Mouse (Mus musculus) heart, embryonic 10.5 days (tissue): Measurements from ENCODE around the gene Magea8. TPM values are rescaled to one million over a fixed set of nuclear protein-coding genes. Genes with fewer than 3 reads are reported as not detected.
"Not testable (repeated sequence)": the region's sequence is repeated elsewhere in the genome, so short reads cannot be mapped to it uniquely, and the experiment has no call there.

Experiments
- DNase-seq: peaks from one replicate; pipeline ENCODE4 v3.0.0-alpha.2; 2017; ENCODE audit warnings: low spot score
- H3K27ac ChIP-seq: fragments of 300-500 bp; sonication (generic); 2 replicates; pipeline ENCODE4 v1.5.1; 2016; ENCODE audit warnings: mild to moderate bottlenecking
- H3K27me3 ChIP-seq: fragments of 300-500 bp; sonication (generic); 2 replicates; pipeline ENCODE4 v1.6.1; 2016; ENCODE audit warnings: mild to moderate bottlenecking; ENCODE audit not compliant: poor library complexity, insufficient read depth, severe bottlenecking
- H3K36me3 ChIP-seq: fragments of 300-500 bp; sonication (generic); 2 replicates; pipeline ENCODE4 v1.6.1; 2016; ENCODE audit warnings: mild to moderate bottlenecking, moderate library complexity
- H3K4me1 ChIP-seq: fragments of 300-500 bp; sonication (generic); 2 replicates; pipeline ENCODE4 v1.6.1; 2016; ENCODE audit warnings: mild to moderate bottlenecking
- H3K4me3 ChIP-seq: fragments of 300-500 bp; sonication (generic); 2 replicates; pipeline ENCODE4 v1.5.1; 2016; ENCODE audit warnings: mild to moderate bottlenecking, moderate library complexity
- H3K9me3 ChIP-seq: fragments of 300-500 bp; sonication (generic); 2 replicates; pipeline ENCODE4 v1.6.1; 2016; ENCODE audit warnings: mild to moderate bottlenecking, moderate library complexity
- WGBS: fragments of 180-500 bp; shearing (Covaris S2); methylation state at CpG from one replicate; pipeline ENCODE4 v1.1.7; 2016; 5-methylcytosine and 5-hydroxymethylcytosine counted together
- polyA plus RNA-seq: library from polyadenylated mRNA; unstranded; fragments of >200 nt; fragmentation: Nextera tagmentation; extraction: Ambion mirVana; gene quantifications from 2 replicates; pipeline ENCODE4 v1.2.1, GENCODE M21; 2016

The Magea8 gene
- not detected in 2 replicates for polyA plus RNA-seq

DNA sequence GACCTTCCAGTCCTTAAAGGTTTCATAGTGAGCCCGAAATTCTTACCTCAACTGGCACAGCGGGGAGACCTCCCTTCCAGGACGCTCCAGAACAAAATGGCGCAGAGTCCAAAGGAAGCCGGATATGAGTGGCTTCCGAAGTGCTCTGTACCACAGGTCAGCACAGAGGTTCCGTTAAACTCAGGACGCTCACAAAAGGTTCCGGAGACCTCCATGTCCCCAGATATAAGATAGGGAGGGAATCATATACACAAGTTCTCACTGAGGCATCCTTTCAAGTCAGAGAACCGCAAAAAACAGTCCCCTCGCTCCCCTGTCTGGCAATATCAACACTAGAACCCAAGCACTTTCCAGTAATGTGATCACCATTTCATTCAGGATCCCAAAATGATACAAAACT lies at the start of gene Magea8:
Gene Magea8, minus strand, starts transcription at position 101 of the 400 bp plus-strand sequence.
- not testable (repeated sequence) for H3K36me3 ChIP-seq, H3K4me3 ChIP-seq, DNase-seq, H3K9me3 ChIP-seq, H3K4me1 ChIP-seq, H3K27ac ChIP-seq, H3K27me3 ChIP-seq
- WGBS = 81% methylated on average over 11 of the region's 11 CpGs

DNA sequence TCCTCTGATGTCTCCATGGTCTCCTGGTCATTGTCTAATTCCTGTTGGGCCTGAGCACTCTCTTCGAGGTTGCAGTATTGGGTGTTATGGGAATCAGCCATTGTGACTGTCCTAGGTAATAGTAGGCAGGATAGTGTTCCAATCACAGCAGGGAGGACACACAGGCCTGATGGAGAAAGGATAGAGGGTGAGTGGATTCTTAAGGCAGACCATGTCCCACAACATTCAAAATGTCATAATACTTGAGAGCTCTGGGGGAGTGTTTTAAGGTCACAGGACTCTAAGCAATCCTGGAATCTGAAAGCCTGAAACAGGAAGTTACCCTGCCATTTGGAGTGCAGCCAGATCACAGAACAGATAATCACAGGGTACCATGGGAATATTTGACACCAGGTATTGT lies 46.2 kb downstream of the Magea8 start, which contains the start of gene Magea3:
Gene Magea3, minus strand, starts transcription at position 101 of the 400 bp plus-strand sequence.
- H3K27ac ChIP-seq, H3K9me3 ChIP-seq, H3K4me3 ChIP-seq, H3K27me3 ChIP-seq, H3K4me1 ChIP-seq, DNase-seq, H3K36me3 ChIP-seq: not testable (repeated sequence)
- 53% methylated on average over 1 of the region's 1 CpGs for WGBS

DNA sequence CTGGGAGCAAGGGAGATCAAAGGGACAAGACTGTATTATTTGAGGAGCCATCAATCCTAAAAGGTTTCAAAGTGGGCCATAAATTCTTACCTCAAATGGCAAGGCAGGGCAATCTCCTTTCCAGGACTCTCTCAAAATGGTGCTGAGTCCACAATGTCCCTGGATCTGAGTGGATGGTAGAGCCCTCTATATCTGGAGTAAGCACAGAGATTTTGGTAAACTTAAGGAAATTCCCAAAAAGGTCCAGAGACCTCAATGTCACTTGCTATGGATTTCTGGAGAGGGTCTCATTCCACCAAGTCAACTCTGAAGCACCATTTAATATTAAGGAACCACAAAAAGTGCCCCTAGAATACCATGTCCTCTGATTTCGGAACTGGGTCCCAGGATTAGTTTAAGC lies 59.8 kb downstream of the Magea8 start, which contains the start of gene Magea6:
Gene Magea6, minus strand, starts transcription at position 101 of the 400 bp plus-strand sequence.
- H3K36me3 ChIP-seq, H3K27ac ChIP-seq, H3K4me1 ChIP-seq, H3K4me3 ChIP-seq, H3K9me3 ChIP-seq, H3K27me3 ChIP-seq, DNase-seq: not testable (repeated sequence)
- WGBS = 57% methylated on average over 1 of the region's 1 CpGs

Other genes starting within 250 kb of the Magea8 start
- gene Cldn34b1, start 105.6 kb downstream of the Magea8 start, polyA plus RNA-seq = not detected in 2 replicates
- gene Magea6, start 59.9 kb downstream of the Magea8 start, polyA plus RNA-seq = not detected in 2 replicates
- gene Magea3, start 46.3 kb downstream of the Magea8 start, polyA plus RNA-seq = not detected in 2 replicates
- gene Magea5, start 67.3 kb upstream of the Magea8 start, polyA plus RNA-seq = not detected in 2 replicates
- not detected in 2 replicates for gene Magea1, start 93.9 kb upstream of the Magea8 start, polyA plus RNA-seq
- not detected in 2 replicates for gene Magea2, start 97.8 kb upstream of the Magea8 start, polyA plus RNA-seq
- gene Cldn34b2, start 132.6 kb upstream of the Magea8 start, polyA plus RNA-seq = not detected in 2 replicates
- 56.9 and 78.5 TPM in 2 replicates for gene Sat1, start 220.6 kb upstream of the Magea8 start, polyA plus RNA-seq